Mouse (Mus musculus) frontal cortex, postnatal 10 days (tissue): ENCODE measurements around the gene Frmpd3.

Experiments used
- DNase-seq, 2 experiments: peaks; one replicate each; pipeline ENCODE4 v3.0.0; 2022; ENCODE audit warnings: low spot score in 2 of 2, mixed read lengths in 1 of 2

The Frmpd3 gene

DNA sequence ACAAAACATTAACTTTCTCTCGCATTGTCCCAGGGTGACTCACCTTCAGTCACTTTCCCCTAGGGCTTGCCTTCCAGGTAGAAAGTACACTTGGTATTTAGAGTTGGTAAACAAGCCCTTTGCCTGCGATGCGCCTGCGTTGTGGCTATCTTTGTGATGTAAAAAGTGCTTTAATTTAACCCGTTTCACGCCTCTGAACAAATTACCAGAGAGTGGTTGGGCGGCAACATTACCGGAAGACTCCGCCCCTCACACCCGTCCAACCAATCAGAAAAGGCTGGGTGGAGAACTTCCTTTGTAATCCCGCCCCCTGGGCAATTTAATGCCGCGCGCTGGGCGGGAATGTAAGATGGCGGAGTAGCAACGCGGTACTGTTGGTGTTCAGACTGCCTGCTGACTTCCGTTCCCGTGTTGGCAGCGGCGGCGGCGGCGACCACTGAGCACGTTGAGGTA is 114.2 kb downstream of the Frmpd3 start, which contains the start of gene Prps1:
Gene Prps1 (plus strand): TSS at position 335 of the 453 bp plus-strand sequence.
- peak; percentile 78 to 79 for DNase-seq

DNA sequence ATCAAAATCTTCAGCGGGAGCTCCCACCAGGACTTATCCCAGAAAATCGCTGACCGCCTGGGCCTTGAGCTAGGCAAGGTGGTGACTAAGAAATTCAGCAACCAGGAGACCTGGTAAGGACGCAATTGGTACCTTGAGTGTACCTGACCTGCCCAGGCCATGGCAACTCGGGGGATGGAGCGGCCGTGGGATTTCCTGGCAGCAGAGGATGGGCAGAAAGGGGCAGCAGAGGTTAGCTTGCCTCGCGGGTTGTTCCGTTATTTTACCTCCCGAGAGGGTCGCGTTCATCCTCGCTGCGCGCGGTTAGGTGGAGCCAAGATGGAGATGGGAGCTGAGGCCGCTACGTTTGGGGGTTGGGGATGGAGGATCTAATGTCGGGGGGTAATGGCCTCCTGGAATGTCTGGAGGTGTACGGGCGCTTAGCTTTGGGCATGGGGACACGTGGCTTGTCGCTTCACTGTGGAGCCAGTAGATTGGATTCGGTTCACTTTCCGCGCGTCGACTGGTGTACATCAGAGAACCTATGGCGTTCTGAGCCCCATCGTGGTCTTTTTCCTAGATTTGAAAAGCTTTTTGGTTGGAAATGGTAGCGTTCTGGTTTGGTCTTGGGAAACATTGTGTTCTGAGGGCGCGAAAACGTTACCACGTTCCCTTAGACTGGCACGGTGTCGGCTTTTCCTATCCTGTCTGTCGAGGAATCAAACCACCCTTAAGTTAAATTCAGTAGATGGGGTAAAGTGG is 114.9 kb downstream of the Frmpd3 start:
- DNase-seq, result no peak

DNA sequence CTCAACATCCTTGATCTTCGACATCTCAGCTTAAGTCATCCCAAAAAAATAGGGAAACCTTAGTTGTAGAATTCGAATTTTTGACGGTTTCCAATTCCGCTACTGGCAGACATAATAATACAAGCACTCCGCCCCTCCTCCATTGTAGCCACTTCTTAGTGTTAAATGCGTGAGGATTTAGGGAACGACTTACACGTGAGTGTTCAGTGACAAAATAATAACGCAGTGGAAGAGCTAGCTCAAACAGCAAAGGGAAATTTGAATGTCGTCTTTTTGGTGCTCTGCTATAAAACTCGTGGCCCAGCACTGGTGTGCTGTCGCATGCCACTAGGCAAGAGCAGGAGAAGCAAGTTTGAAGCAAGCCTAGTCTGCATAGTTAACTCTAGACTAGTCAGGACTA is 115.4 kb downstream of the Frmpd3 start:
- DNase-seq, result no peak

DNA sequence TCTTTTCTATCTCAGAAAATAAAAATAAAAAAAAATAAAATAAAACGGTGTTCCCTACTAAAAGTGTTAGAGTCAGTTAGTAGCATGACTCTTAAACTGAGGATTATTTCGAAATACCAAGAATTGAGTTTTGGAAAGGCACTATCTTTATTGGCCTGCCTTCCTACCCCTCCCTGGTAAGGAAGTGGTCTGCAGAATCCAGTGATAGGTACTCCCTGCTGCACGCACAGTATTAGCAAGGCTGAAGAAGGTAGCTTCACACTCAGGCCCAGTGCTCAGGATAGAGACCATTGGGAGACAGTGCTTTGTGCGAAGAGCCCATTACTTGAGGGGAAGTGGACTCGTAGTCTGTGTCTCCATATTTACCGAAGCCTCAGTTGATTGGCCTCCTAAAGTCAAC is 136.2 kb downstream of the Frmpd3 start:
- no peak for DNase-seq

DNA sequence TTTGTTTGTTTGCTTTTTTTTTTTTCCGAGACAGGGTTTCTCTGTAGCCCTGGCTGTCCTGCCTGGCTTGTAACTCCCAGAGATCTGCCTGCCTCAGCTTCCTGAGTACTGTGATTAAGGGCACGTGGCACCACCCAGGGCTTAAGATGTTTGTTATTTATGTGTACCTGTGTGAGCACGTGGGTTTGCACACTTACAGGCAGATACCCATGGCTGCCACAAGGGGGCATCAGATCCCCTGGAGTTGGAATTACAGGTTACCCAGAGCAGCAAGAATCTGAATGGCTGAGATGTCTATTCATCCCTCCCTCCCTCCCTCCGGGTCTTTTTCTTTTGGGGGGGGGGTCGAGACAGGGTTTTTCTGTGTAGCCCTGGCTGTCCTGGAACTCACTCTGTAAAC is 137.1 kb downstream of the Frmpd3 start:
- DNase-seq, result no peak
